Mouse (Mus musculus): ENCODE results near the gene Plod3. TPM values are rescaled to one million over a fixed set of nuclear protein-coding genes. Genes with fewer than 3 reads are reported as not detected.

The Plod3 gene
- total RNA-seq, 2 experiments from 2014 or later, result 15.2 to 20.6 TPM

- TF ChIP-seq CTCF (IDR thresholded peaks at IDR 0.05), result no peak
- intact Hi-C loops (cut with DNase I), result no loop called here
- peak; percentile 43 for DNase-seq
These were observed 44.5 kb downstream of the Plod3 start for GRCm38 (mm10) chr5:137031076-137032032.

GRCm38 (mm10) chr5:137032033-137032421 is 45.2 kb downstream of the Plod3 start:
- intact Hi-C loops (cut with DNase I), result no loop called here
- Histone ChIP-seq H3K27ac (no peak overlapping the region), H3K4me3 (peak overlapping the region; percentile 69)
- no peak for TF ChIP-seq CTCF (IDR thresholded peaks at IDR 0.05)
- no peak for DNase-seq

More at GRCm38 (mm10) chr5:137031076-137032032, 44.5 kb downstream of the Plod3 start:
- Histone ChIP-seq H3K4me3 (peak overlapping the region; percentile 69), H3K27ac (no peak overlapping the region)

- no peak overlapping the region for H3K27ac ChIP-seq
- no peak for TF ChIP-seq CTCF (IDR thresholded peaks at IDR 0.05)
- DNase-seq, result peak; percentile 92
- H3K4me3 ChIP-seq, result peak overlapping the region; percentile 69
- intact Hi-C loops (cut with DNase I), result no loop called here
These were observed 45.8 kb downstream of the Plod3 start for GRCm38 (mm10) chr5:137032641-137033074.

- intact Hi-C loops (cut with DNase I), result no loop called here
- H3K27ac ChIP-seq, result no peak overlapping the region
- no peak overlapping the region for H3K4me3 ChIP-seq
- no peak for TF ChIP-seq CTCF (IDR thresholded peaks at IDR 0.05)
- no peak for DNase-seq
These were observed 49.4 kb downstream of the Plod3 start for GRCm38 (mm10) chr5:137036211-137036610.

- no peak for DNase-seq
- no peak for TF ChIP-seq CTCF (IDR thresholded peaks at IDR 0.05)
- H3K4me3 ChIP-seq, result no peak overlapping the region
- H3K27ac ChIP-seq, result no peak overlapping the region
- intact Hi-C loops (cut with DNase I), result no loop called here
These were observed 52.6 kb downstream of the Plod3 start for GRCm38 (mm10) chr5:137039453-137039852.

- DNase-seq, result no peak
- intact Hi-C loops (cut with DNase I), result no loop called here
- no peak for TF ChIP-seq CTCF (IDR thresholded peaks at IDR 0.05)
- Histone ChIP-seq H3K27ac (no peak overlapping the region), H3K4me3 (no peak overlapping the region)
These were observed 54.6 kb downstream of the Plod3 start for GRCm38 (mm10) chr5:137041442-137041841.

GRCm38 (mm10) chr5:137043997-137044396 is 57.2 kb downstream of the Plod3 start:
- no peak for TF ChIP-seq CTCF (IDR thresholded peaks at IDR 0.05)
- Histone ChIP-seq H3K27ac (no peak overlapping the region), H3K4me3 (no peak overlapping the region)
- DNase-seq, result no peak
- intact Hi-C loops (cut with DNase I), result no loop called here

- Histone ChIP-seq H3K27ac (peak within 1 kb of the TSS; percentile 83), H3K4me3 (peak within 1 kb of the TSS; percentile 93)
- intact Hi-C loops (cut with DNase I), result no loop called here
- DNase-seq, result peak; percentile 97
- no peak for TF ChIP-seq CTCF (IDR thresholded peaks at IDR 0.05)
These were observed 58.8 kb downstream of the Plod3 start, which contains the start of gene Ap1s1 for GRCm38 (mm10) chr5:137045402-137046323. TSS of gene Ap1s1 (minus strand) at chr5:137046135.

Small RNA genes lying within 50 kb of the gene (microRNA-seq; reads per million reads assigned to microRNA genes)
- gene Mir702, result 9.4 reads per million, percentile 6 among the genes with 10 or more reads in this experiment

Other genes starting within 250 kb of the Plod3 start
- 1 to 10 TPM; 1.4 to 2.1 TPM for gene Col26a1, start 103.8 kb upstream of the Plod3 start, total RNA-seq (2021)
- gene Ift22, start 78.9 kb upstream of the Plod3 start, total RNA-seq (2021), result 1 to 10 TPM; 5.4 to 5.8 TPM
- 100 to 1,000 TPM; 179 to 181 TPM for gene Fis1, start 33.7 kb upstream of the Plod3 start, total RNA-seq (2021)
- gene Cldn15, start 20.4 kb upstream of the Plod3 start, total RNA-seq (2021), result 1 to 10 TPM; 2.1 to 2.3 TPM
- gene Znhit1, start 1.0 kb downstream of the Plod3 start, total RNA-seq (2021), result 10 to 100 TPM; 61.2 to 79.6 TPM
- not detected for gene Vgf, start 39.4 kb downstream of the Plod3 start, total RNA-seq (2021)
- 10 to 100 TPM; 12.4 to 19.2 TPM for gene Ap1s1, start 59.1 kb downstream of the Plod3 start, total RNA-seq (2021)
- gene Serpine1, start 85.2 kb downstream of the Plod3 start, total RNA-seq (2021), result 1 to 10 TPM; 2.5 to 2.8 TPM
- gene Trim56, start 129.2 kb downstream of the Plod3 start, total RNA-seq (2021), result 1 to 10 TPM; 7.5 to 9.3 TPM
- not detected for gene Muc3, start 162.3 kb downstream of the Plod3 start, total RNA-seq (2021)
- under 1 TPM; 0.13 to 0.28 TPM for gene Muc3a, start 225.4 kb downstream of the Plod3 start, total RNA-seq (2021)

All from gastrocnemius, adult 2 months (tissue).